Mouse (Mus musculus): ENCODE measurements around the gene Atp23. TPM values are rescaled to one million over a fixed set of nuclear protein-coding genes. Genes with fewer than 3 reads are reported as not detected.

Atp23 gene
- total and polyA plus RNA-seq, 2 experiments = 5.9 to 6.4 TPM

DNA sequence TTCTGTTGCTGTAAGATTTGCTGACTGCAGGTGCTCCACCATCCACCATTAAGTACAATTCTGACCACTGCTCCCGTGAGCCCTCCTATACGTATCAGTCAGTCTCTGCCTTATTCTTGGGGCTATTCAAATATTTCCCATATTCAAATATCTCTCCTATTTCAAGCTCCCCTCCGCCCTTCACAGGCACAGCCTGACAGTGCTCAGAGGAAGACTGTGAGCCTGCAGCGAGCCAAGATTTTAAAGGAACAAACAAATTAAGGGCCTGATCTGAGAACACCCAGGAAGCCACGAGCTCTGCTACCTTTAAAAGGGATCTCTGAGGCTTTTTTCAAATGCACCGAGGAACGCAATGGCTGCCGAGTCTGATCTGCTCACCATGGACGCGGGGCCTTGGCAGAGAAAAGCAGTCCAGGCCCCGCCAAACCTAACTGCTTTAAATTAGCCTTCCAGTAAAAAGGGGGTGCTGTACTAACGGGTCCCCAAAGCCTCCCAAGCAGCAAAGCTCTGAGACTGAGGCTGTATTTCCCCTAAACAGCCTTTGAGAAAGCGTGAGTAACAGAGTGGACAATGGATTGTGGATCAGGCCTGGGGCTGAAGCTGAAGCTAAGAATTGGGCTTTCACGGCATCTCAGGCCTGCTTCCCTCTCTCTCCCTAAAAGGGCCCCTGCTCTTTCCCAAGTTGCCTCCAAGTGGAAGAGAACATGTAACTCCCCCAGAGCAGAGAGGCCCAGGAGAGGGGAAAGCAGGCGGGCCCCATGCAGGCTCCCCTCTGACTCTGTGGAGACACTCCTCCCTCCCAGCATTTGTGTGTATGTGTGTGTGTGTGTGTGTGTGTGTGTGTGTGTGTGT lies 29.3 kb upstream of the Atp23 start:
- Histone ChIP-seq H3K79me2 (ENCODE audit: control insufficient read depth, insufficient read depth, low read length) (no peaks in the 10 kb centered on the region), H3K4me1 (ENCODE audit: control insufficient read depth, insufficient read depth, low read length) (peaks cover 8% of the 10 kb centered on the region; the same call in 1 of the 2 replicates), H3K9ac (ENCODE audit: low read depth, low read length) (no peak overlapping the region), H3K4me3 (ENCODE audit: insufficient read depth, low read depth, low read length) (no peak overlapping the region), H3K27me3 (ENCODE audit: control insufficient read depth, insufficient read depth, low read length) (no peaks in the 10 kb centered on the region), H3K36me3 (ENCODE audit: control insufficient read depth, insufficient read depth, low read length) (no peaks in the 10 kb centered on the region), H3K27ac (replicated peaks; ENCODE audit: insufficient read depth, low read depth, low read length) (0 out of 2 replicates have a peak overlapping the region, but pooled peaks have one; percentile 14)
- whole genome bisulfite sequencing = 89% methylated on average over 15 of the region's 15 CpGs
- DNase-seq (ENCODE audit: extremely low read depth, low read depth, low spot score) = no peak
- TF ChIP-seq CTCF (IDR thresholded peaks at IDR 0.05; ENCODE audit: low read depth, low read length) = no peak
- TF ChIP-seq POLR2A (IDR thresholded peaks at IDR 0.05; ENCODE audit: extremely low read depth, insufficient read depth, low read length) = no peak

DNA sequence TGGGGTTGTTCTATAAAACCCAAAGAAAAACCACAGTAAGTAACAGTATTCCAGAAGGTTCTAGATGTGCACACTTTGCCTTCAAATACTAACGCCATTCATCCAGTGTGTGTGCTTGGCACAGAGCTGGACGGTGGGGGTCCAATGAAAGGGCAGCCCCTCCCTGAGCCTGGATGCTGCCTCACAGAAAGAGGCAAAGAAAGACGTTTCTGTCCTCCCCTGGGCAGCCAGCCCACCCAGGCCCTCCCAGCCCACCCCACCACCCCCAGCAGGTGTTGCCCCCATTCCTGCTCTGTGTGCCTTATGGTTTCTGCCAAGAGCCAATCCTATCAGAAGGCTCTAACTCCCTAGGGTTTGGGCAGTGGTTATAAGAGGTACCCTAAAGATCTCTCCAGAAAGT lies 28.4 kb upstream of the Atp23 start:
- WGBS = 73% methylated on average over 3 of the region's 3 CpGs
- no peak overlapping the region for H3K27ac ChIP-seq (replicated peaks; ENCODE audit: insufficient read depth, low read depth, low read length)

DNA sequence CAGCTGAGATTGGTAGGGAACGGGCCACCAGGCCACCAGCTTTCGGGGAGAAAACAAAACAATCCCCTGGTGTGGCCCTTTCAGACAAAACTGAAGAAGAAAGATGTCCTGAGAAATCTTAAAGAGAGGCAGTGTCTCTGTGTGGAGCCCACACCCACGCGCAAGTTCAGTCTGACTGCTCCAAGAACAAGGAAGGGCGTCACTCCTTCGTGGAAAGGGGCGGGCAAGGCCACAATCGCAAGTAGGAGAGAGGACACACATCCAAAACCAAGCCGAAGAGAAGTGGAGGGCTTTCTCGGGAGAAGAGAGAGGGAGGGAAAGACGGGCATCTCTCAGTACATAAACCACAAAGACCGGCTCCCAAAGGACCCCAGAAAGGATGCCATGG lies 27.7 kb upstream of the Atp23 start:
- peak; percentile 17 for DNase-seq (ENCODE audit: extremely low read depth, low read depth, low spot score)
- Histone ChIP-seq H3K4me1 (ENCODE audit: control insufficient read depth, insufficient read depth, low read length) (peaks cover 8% of the 10 kb centered on the region; the same call in 1 of the 2 replicates), H3K27ac (replicated peaks; ENCODE audit: insufficient read depth, low read depth, low read length) (peak overlapping the region; percentile 92), H3K9ac (ENCODE audit: low read depth, low read length) (peak overlapping the region; percentile 88; the same call in 1 of the 2 replicates), H3K27me3 (ENCODE audit: control insufficient read depth, insufficient read depth, low read length) (no peaks in the 10 kb centered on the region), H3K36me3 (ENCODE audit: control insufficient read depth, insufficient read depth, low read length) (no peaks in the 10 kb centered on the region), H3K4me3 (ENCODE audit: insufficient read depth, low read depth, low read length) (no peak overlapping the region; the same call in 1 of the 2 replicates), H3K79me2 (ENCODE audit: control insufficient read depth, insufficient read depth, low read length) (no peaks in the 10 kb centered on the region)
- 18% methylated on average over 12 of the region's 12 CpGs for WGBS
- TF ChIP-seq POLR2A (IDR thresholded peaks at IDR 0.05; ENCODE audit: extremely low read depth, insufficient read depth, low read length) = 0 out of 2 replicates have a peak, but pooled peaks have one; percentile 20
- no peak for TF ChIP-seq CTCF (IDR thresholded peaks at IDR 0.05; ENCODE audit: low read depth, low read length)

More for the DNA sequence above, 28.4 kb upstream of the Atp23 start:
- TF ChIP-seq CTCF (IDR thresholded peaks at IDR 0.05; ENCODE audit: low read depth, low read length) (no peak), POLR2A (IDR thresholded peaks at IDR 0.05; ENCODE audit: extremely low read depth, insufficient read depth, low read length) (no peak)
- Histone ChIP-seq H3K4me3 (ENCODE audit: insufficient read depth, low read depth, low read length) (no peak overlapping the region), H3K79me2 (ENCODE audit: control insufficient read depth, insufficient read depth, low read length) (no peaks in the 10 kb centered on the region), H3K36me3 (ENCODE audit: control insufficient read depth, insufficient read depth, low read length) (no peaks in the 10 kb centered on the region), H3K27me3 (ENCODE audit: control insufficient read depth, insufficient read depth, low read length) (no peaks in the 10 kb centered on the region), H3K4me1 (ENCODE audit: control insufficient read depth, insufficient read depth, low read length) (peaks cover 8% of the 10 kb centered on the region; the same call in 1 of the 2 replicates), H3K9ac (ENCODE audit: low read depth, low read length) (no peak overlapping the region)
- DNase-seq (ENCODE audit: extremely low read depth, low read depth, low spot score) = no peak

DNA sequence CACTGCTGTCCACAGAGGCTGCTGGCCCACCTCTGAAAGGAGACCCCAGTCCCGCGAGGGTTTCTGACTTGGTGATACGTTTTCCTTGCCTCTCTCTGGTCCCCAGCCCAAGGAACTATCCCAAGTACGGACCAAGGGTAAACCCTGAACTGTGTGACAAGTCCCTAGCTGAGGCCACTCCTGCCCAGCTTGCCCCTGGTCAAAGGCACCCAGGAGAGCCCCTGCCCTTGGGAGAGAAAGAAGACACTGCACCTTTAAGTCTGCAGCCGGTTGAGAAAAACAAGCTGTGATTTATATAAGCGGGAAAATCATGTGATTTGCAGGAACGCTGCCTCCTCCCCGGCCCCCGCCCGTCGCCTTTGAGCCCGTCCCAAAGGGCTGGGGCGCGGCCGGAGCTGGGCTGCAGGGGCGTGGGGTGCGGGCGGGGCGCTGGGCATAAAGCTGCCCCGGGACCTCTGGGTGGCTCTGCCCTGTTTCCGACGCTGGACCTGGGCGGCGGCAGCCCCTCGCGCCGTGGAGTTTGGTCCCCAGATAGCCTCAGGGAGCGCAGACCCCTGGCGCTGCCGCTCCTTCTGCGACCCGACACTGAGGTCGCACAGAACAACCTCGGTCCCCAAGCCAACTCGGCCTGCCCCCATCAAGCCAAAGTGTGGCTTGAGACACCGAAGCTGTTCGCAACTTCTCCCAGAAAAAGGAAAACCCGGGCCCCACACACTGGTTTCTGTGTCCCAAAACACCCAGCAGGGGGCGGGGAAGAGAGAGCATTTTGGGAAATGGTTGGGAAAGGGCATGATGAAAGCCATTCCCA lies 27.1 kb upstream of the Atp23 start:
- no peaks in the 10 kb centered on the region for H3K36me3 ChIP-seq (ENCODE audit: control insufficient read depth, insufficient read depth, low read length)
- peaks cover 8% of the 10 kb centered on the region; the same call in 1 of the 2 replicates for H3K4me1 ChIP-seq (ENCODE audit: control insufficient read depth, insufficient read depth, low read length)
- H3K27me3 ChIP-seq (ENCODE audit: control insufficient read depth, insufficient read depth, low read length) = no peaks in the 10 kb centered on the region
- DNase-seq (ENCODE audit: extremely low read depth, low read depth, low spot score) = peak; percentile 68
- TF ChIP-seq POLR2A (IDR thresholded peaks at IDR 0.05; ENCODE audit: extremely low read depth, insufficient read depth, low read length) = peak; percentile 36; the same call in 1 of the 2 replicates
- TF ChIP-seq CTCF (IDR thresholded peaks at IDR 0.05; ENCODE audit: low read depth, low read length) = peak; percentile 56
- H3K4me3 ChIP-seq (ENCODE audit: insufficient read depth, low read depth, low read length) = peak overlapping the region; percentile 76
- peak overlapping the region; percentile 92 for H3K27ac ChIP-seq (replicated peaks; ENCODE audit: insufficient read depth, low read depth, low read length)
- peak overlapping the region; percentile 88 for H3K9ac ChIP-seq (ENCODE audit: low read depth, low read length)
- 2% methylated on average over 39 of the region's 39 CpGs for WGBS
- H3K79me2 ChIP-seq (ENCODE audit: control insufficient read depth, insufficient read depth, low read length) = no peaks in the 10 kb centered on the region

DNA sequence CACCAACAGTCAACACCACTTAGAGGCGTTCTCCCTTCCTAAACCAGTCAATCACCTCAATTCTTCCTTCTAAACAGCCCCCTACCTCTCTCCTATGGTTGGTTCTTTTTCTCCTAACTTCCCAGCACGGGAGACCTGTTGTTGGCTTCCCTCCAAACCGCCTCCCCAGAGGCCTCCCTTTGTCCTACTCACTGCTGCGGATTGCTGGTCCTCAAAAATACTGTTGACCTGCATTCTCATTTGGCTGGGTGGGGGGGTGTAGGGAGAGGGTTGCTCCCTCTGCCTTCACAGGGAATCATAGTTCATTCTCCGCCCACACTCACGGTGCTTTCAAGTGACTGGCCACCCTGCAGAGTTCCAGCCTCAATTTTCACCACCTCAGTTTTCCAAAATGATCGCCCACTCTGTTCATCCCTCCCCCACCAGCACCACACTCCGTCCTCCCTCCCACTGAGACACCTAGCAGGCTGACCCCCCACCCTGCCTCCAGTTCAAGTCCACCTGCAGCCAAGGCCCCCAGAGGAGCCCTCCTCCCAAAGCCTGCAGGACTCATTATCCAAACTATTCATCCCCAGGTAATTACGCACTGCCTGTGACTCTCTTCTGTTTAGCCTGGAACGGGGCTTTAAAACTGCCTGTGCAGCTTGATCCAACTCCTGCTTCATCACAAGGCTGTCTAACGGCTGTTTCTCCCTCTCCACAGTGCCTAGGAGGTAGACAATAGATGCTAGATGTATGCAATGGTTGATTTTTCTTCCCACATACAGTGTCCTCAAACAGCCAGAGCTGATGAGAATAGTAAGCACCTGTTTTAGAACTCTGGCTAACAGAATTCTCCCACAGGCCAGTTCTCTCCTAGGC lies 26.2 kb upstream of the Atp23 start:
- Histone ChIP-seq H3K9ac (ENCODE audit: low read depth, low read length) (peak overlapping the region; percentile 86), H3K27me3 (ENCODE audit: control insufficient read depth, insufficient read depth, low read length) (no peaks in the 10 kb centered on the region), H3K4me3 (ENCODE audit: insufficient read depth, low read depth, low read length) (peak overlapping the region; percentile 76), H3K27ac (replicated peaks; ENCODE audit: insufficient read depth, low read depth, low read length) (peak overlapping the region; percentile 89), H3K36me3 (ENCODE audit: control insufficient read depth, insufficient read depth, low read length) (no peaks in the 10 kb centered on the region), H3K79me2 (ENCODE audit: control insufficient read depth, insufficient read depth, low read length) (no peaks in the 10 kb centered on the region), H3K4me1 (ENCODE audit: control insufficient read depth, insufficient read depth, low read length) (peaks cover 8% of the 10 kb centered on the region; the same call in 1 of the 2 replicates)
- TF ChIP-seq POLR2A (IDR thresholded peaks at IDR 0.05; ENCODE audit: extremely low read depth, insufficient read depth, low read length) (no peak), CTCF (IDR thresholded peaks at IDR 0.05; ENCODE audit: low read depth, low read length) (no peak)
- 39% methylated on average over 11 of the region's 11 CpGs for WGBS
- no peak for DNase-seq (ENCODE audit: extremely low read depth, low read depth, low spot score)

Measured in liver, adult 2 months (tissue).